Mouse (Mus musculus) CH12.LX (cell line): ENCODE measurements at regions not wholly inside any gene's neighbourhood (a gene's known extent, or its start where the extent isn't known, plus 50 kb on each side); places are given as distances from the start of the nearest gene placed in this dataset.

ENCODE experiments used
- DNase-seq: peaks from one replicate; pipeline ENCODE4 v3.0.0-alpha.2; 2013; ENCODE audit errors: extremely low read depth
- H3K27ac ChIP-seq: 2 replicates; pipeline ENCODE4 v1.5.1; 2012; ENCODE audit warnings: low read depth, mild to moderate bottlenecking, control low read depth, moderate library complexity; ENCODE audit not compliant: insufficient read depth
- H3K27me3 ChIP-seq: replicated peaks from 2 replicates; pipeline ENCODE3; 2012; ENCODE audit warnings: inconsistent platforms
- H3K36me3 ChIP-seq, 2 experiments: replicated peaks in 1 of 2; 2 replicates each; pipeline versions ENCODE3 to v1.6.1; 2012; ENCODE audit warnings: inconsistent platforms in 1 of 2, low read length in 1 of 2, mild to moderate bottlenecking in 1 of 2, mixed read lengths in 1 of 2, moderate library complexity in 1 of 2; ENCODE audit not compliant: control insufficient read depth in 1 of 2, insufficient read depth in 1 of 2
- H3K4me1 ChIP-seq, 2 experiments: 2 replicates each; pipeline ENCODE4 v1.6.1; 2012; ENCODE audit warnings: inconsistent platforms in 1 of 2, moderate library complexity in 1 of 2; ENCODE audit not compliant: insufficient read depth in 2 of 2, control insufficient read depth in 1 of 2
- H3K4me2 ChIP-seq: 2 replicates; pipeline ENCODE4 v1.6.1; 2012; ENCODE audit warnings: low read depth, mild to moderate bottlenecking, control low read depth; ENCODE audit not compliant: poor library complexity, insufficient read depth, severe bottlenecking
- H3K4me3 ChIP-seq, 3 experiments: fragments of 150-350 bp in 1 of 3; sonication (generic) in 1 of 3; replicated peaks in 1 of 3; 2 replicates each; pipeline versions ENCODE3 to v1.5.1; 2011 to 2012; ENCODE audit warnings: low read depth in 2 of 3, low read length in 2 of 3, mild to moderate bottlenecking in 2 of 3, moderate library complexity in 2 of 3, control low read depth in 1 of 3, improper control_type of control experiment in 1 of 3, inconsistent platforms in 1 of 3, mixed read lengths in 1 of 3; ENCODE audit not compliant: poor library complexity in 1 of 3
- H3K79me2 ChIP-seq: replicated peaks from 2 replicates; pipeline ENCODE4 v1.6.1; 2012; ENCODE audit warnings: mild to moderate bottlenecking, moderate library complexity; ENCODE audit not compliant: control insufficient read depth, poor library complexity, insufficient read depth, severe bottlenecking; ENCODE audit errors: extremely low read depth
- H3K9ac ChIP-seq: 2 replicates; pipeline ENCODE4 v1.6.1; 2012; ENCODE audit warnings: low read depth, mild to moderate bottlenecking, control low read depth, moderate library complexity; ENCODE audit not compliant: insufficient read depth
- H3K9me3 ChIP-seq: replicated peaks from 2 replicates; pipeline ENCODE3; 2012; ENCODE audit warnings: low read length, inconsistent platforms, mixed read lengths
- BHLHE40 ChIP-seq: IDR thresholded peaks from 2 replicates; pipeline ENCODE4 v1.6.1; 2011; ENCODE audit warnings: mild to moderate bottlenecking, low read depth, low read length, improper control_type of control experiment
- CTCF ChIP-seq, 2 experiments: IDR thresholded peaks in 1 of 2; conservative IDR thresholded peaks in 1 of 2; 2 replicates each; pipeline ENCODE4 v1.5.1; 2011 to 2012; ENCODE audit warnings: low read depth in 2 of 2, low read length in 2 of 2, improper control_type of control experiment in 1 of 2, inconsistent platforms in 1 of 2, mild to moderate bottlenecking in 1 of 2, moderate library complexity in 1 of 2
- ELF1 ChIP-seq: IDR thresholded peaks from 2 replicates; pipeline ENCODE4 v1.6.1; 2014; ENCODE audit warnings: low read depth, mild to moderate bottlenecking, inconsistent platforms, low read length, improper control_type of control experiment
- EP300 ChIP-seq: IDR thresholded peaks from 2 replicates; pipeline ENCODE4 v1.6.1; 2011; ENCODE audit warnings: low read length, improper control_type of control experiment
- IRF4 ChIP-seq: IDR thresholded peaks from 2 replicates; pipeline ENCODE4 v1.6.1; 2014; ENCODE audit warnings: low read depth, mild to moderate bottlenecking, inconsistent platforms, low read length, improper control_type of control experiment
- JUND ChIP-seq: conservative IDR thresholded peaks from 2 replicates; pipeline ENCODE4 v1.6.1; 2011; ENCODE audit warnings: low read depth, low read length, improper control_type of control experiment
- MAX ChIP-seq: IDR thresholded peaks from 2 replicates; pipeline ENCODE4 v1.6.1; 2011; ENCODE audit warnings: low read length, improper control_type of control experiment
- MAZ ChIP-seq: IDR thresholded peaks from 2 replicates; pipeline ENCODE4 v1.6.1; 2012; ENCODE audit warnings: low read depth, mild to moderate bottlenecking, inconsistent platforms, low read length, improper control_type of control experiment, moderate library complexity
- MYC ChIP-seq: IDR thresholded peaks from 2 replicates; pipeline ENCODE4 v1.6.1; 2011; ENCODE audit warnings: low read depth, mild to moderate bottlenecking, improper control_type of control experiment, low read length
- PAX5 ChIP-seq: IDR thresholded peaks from 2 replicates; pipeline ENCODE4 v1.6.1; 2012; ENCODE audit warnings: low read length, inconsistent platforms, mixed read lengths
- POLR2AphosphoS2 ChIP-seq: IDR thresholded peaks from 2 replicates; pipeline ENCODE4 v1.6.1; 2011; ENCODE audit warnings: low read depth, low read length, improper control_type of control experiment
- SIN3A ChIP-seq: IDR thresholded peaks from 2 replicates; pipeline ENCODE4 v1.6.1; 2012; ENCODE audit warnings: low read length, improper control_type of control experiment, inconsistent platforms
- SMC3 ChIP-seq: IDR thresholded peaks from 2 replicates; pipeline ENCODE4 v1.6.1; 2011; ENCODE audit warnings: low read depth, low read length, improper control_type of control experiment
- TBP ChIP-seq: conservative IDR thresholded peaks from 2 replicates; pipeline ENCODE4 v1.6.1; 2011; ENCODE audit warnings: low read depth, low read length, improper control_type of control experiment
- TCF12 ChIP-seq: IDR thresholded peaks from 2 replicates; pipeline ENCODE4 v1.6.1; 2014; ENCODE audit warnings: low read depth, mild to moderate bottlenecking, inconsistent platforms, low read length, improper control_type of control experiment
- USF1 ChIP-seq: IDR thresholded peaks from 2 replicates; pipeline ENCODE4 v1.6.1; 2014; ENCODE audit warnings: low read depth, mild to moderate bottlenecking, inconsistent platforms, low read length, improper control_type of control experiment
- USF2 ChIP-seq: conservative IDR thresholded peaks from 2 replicates; pipeline ENCODE4 v1.6.1; 2011; ENCODE audit warnings: low read depth, low read length, improper control_type of control experiment
- ZMIZ1 ChIP-seq: IDR thresholded peaks from 2 replicates; pipeline ENCODE4 v1.6.1; 2012; ENCODE audit warnings: low read depth, mild to moderate bottlenecking, inconsistent platforms, low read length, improper control_type of control experiment
- ZNF384 ChIP-seq: IDR thresholded peaks from 2 replicates; pipeline ENCODE4 v1.6.1; 2012; ENCODE audit warnings: low read depth, low read length, improper control_type of control experiment, inconsistent platforms
- dilution Hi-C: fragments of 300-500 bp; cut with MboI; formaldehyde crosslinking; loops from 2 replicates; pipeline ENCODE4 v1.14.3; 2020; ENCODE audit warnings: low sequenced_read_pairs; ENCODE audit not compliant: extremely low pct_unique_long_range_greater_than_20kb, extremely low pct_ligation_motif_present
- in situ Hi-C: fragments of 300-500 bp; cut with MboI; formaldehyde crosslinking; loops from 3 replicates; pipeline ENCODE4 v1.14.3; 2019; ENCODE audit warnings: low sequenced_read_pairs, low pct_ligation_motif_present, low pct_unique_long_range_greater_than_20kb, mixed read lengths

GRCm38 (mm10) chr4:22067678-22068299 is 136.7 kb downstream of the Faxc start:
- Histone ChIP-seq H3K4me1 (no peaks in the 10 kb centered on the region), H3K9ac (no peak overlapping the region), H3K27ac (no peak overlapping the region), H3K4me2 (no peak overlapping the region), H3K4me3 (no peak overlapping the region), H3K79me2 (no peaks in the 10 kb centered on the region), H3K36me3 (no peaks in the 10 kb centered on the region), H3K9me3 (no peaks in the 10 kb centered on the region), H3K27me3 (no peaks in the 10 kb centered on the region)
- in situ Hi-C loops: no loop called here
- DNase-seq: no peak
- no peak for TF ChIP-seq EP300
- no peak for TF ChIP-seq USF1
- no peak for TF ChIP-seq SMC3
- no peak for TF ChIP-seq MYC
- TF ChIP-seq TBP: no peak
- TF ChIP-seq USF2: no peak
- TF ChIP-seq SIN3A: no peak
- TF ChIP-seq PAX5: no peak
- TF ChIP-seq ELF1: no peak
- TF ChIP-seq JUND: no peak
- no peak for TF ChIP-seq BHLHE40
- no peak for TF ChIP-seq CTCF (conservative IDR thresholded peaks at IDR 0.05 in 1 of 2, IDR thresholded peaks at IDR 0.05 in 1 of 2; ENCODE audit: low read depth in 2 of 2, low read length in 2 of 2)
- dilution Hi-C loops: no loop called here

GRCm38 (mm10) chr4:22088209-22088787 is 157.2 kb downstream of the Faxc start:
- in situ Hi-C loops (no loop called here), dilution Hi-C loops (no loop called here)
- Histone ChIP-seq H3K4me1 (no peaks in the 10 kb centered on the region), H3K4me2 (no peak overlapping the region), H3K79me2 (no peaks in the 10 kb centered on the region), H3K9me3 (peaks cover 2% of the 10 kb centered on the region), H3K27ac (no peak overlapping the region), H3K9ac (no peak overlapping the region), H3K4me3 (no peak overlapping the region), H3K36me3 (no peaks in the 10 kb centered on the region), H3K27me3 (no peaks in the 10 kb centered on the region)
- DNase-seq: no peak
- TF ChIP-seq ZNF384: no peak
- no peak for TF ChIP-seq TBP
- TF ChIP-seq SMC3: no peak
- no peak for TF ChIP-seq IRF4
- no peak for TF ChIP-seq MAX

DNA sequence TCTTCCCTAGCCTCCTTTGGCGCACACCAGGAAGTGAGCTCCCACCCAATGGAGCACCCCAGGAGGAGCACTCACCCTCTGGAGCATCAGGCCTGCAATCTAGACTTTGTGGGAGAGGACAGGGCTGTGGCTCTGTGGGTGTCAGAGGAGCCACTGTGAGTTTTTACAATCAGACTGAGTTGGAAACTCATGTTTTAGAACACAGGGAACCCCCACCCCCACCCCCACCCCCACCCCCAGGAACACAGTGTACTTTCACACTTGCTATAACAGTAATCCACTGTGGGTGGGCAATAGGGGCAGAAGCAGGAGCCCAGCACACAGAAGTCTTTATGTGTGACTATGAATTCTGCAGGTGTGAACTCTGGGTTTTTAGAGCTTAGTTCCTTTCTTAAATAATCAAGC is 158.5 kb downstream of the Faxc start:
- dilution Hi-C loops: no loop called here
- no peaks in the 10 kb centered on the region for H3K79me2 ChIP-seq
- H3K36me3 ChIP-seq: no peaks in the 10 kb centered on the region
- H3K27ac ChIP-seq: no peak overlapping the region
- in situ Hi-C loops: no loop called here
- no peaks in the 10 kb centered on the region for H3K9me3 ChIP-seq
- no peak for DNase-seq
- no peak overlapping the region for H3K4me2 ChIP-seq
- no peak overlapping the region for H3K4me3 ChIP-seq
- TF ChIP-seq TCF12: no peak
- TF ChIP-seq POLR2AphosphoS2: no peak
- TF ChIP-seq TBP: no peak
- no peak for TF ChIP-seq MAX
- TF ChIP-seq MAZ: no peak
- no peak for TF ChIP-seq ZMIZ1
- TF ChIP-seq, all 38 proteins: peak for 0
- no peaks in the 10 kb centered on the region for H3K4me1 ChIP-seq
- no peaks in the 10 kb centered on the region for H3K27me3 ChIP-seq
- H3K9ac ChIP-seq: no peak overlapping the region
